Mouse (Mus musculus) ovary, postnatal 36 days (tissue): Measurements from ENCODE around the gene Rhno1.
"Not testable (repeated sequence)": the region's sequence is repeated elsewhere in the genome, so short reads cannot be mapped to it uniquely, and the experiment has no call there.

Experiments used
- DNase-seq: peaks from one replicate; pipeline ENCODE4 v3.0.0; 2022; ENCODE audit warnings: low spot score, mixed read lengths

Gene Rhno1

GRCm38 (mm10) chr6:128362381-128363006 is at the start of gene Rhno1, which contains the start of gene Foxm1:
Rhno1 (minus strand) TSS chr6:128362911.
Foxm1 (plus strand) TSS chr6:128362967.
- DNase-seq = peak; percentile 86

- peak; percentile 69 for DNase-seq
Observed at GRCm38 (mm10) chr6:128411115-128411514, 48.4 kb upstream of the Rhno1 start.

GRCm38 (mm10) chr6:128410305-128410704 is 47.6 kb upstream of the Rhno1 start:
- DNase-seq = no peak

- no peak for DNase-seq
Observed at GRCm38 (mm10) chr6:128408544-128409125, 45.9 kb upstream of the Rhno1 start.

- DNase-seq = no peak
Observed at GRCm38 (mm10) chr6:128404708-128405107, 42.0 kb upstream of the Rhno1 start.

- DNase-seq = peak; percentile 60
Observed at GRCm38 (mm10) chr6:128399421-128400185, 36.9 kb upstream of the Rhno1 start.

- DNase-seq = no peak
Observed at GRCm38 (mm10) chr6:128398996-128399395, 36.3 kb upstream of the Rhno1 start, which contains the start of gene Nrip2. Nrip2 (plus strand) TSS chr6:128399296.

- no peak for DNase-seq
Observed at GRCm38 (mm10) chr6:128397574-128398261, 35.0 kb upstream of the Rhno1 start.

GRCm38 (mm10) chr6:128390683-128391082 is 28.0 kb upstream of the Rhno1 start:
- DNase-seq = no peak

GRCm38 (mm10) chr6:128389185-128389584 is 26.5 kb upstream of the Rhno1 start:
- no peak for DNase-seq

- DNase-seq = no peak
Observed at GRCm38 (mm10) chr6:128385026-128385425, 22.3 kb upstream of the Rhno1 start.

- no peak for DNase-seq
Observed at GRCm38 (mm10) chr6:128383752-128384151, 21.0 kb upstream of the Rhno1 start.

- no peak for DNase-seq
Observed at GRCm38 (mm10) chr6:128381254-128381653, 18.5 kb upstream of the Rhno1 start.

- DNase-seq = not testable (repeated sequence)
Observed at GRCm38 (mm10) chr6:128380594-128381167, 18.0 kb upstream of the Rhno1 start.

- no peak for DNase-seq
Observed at GRCm38 (mm10) chr6:128379636-128380035, 16.9 kb upstream of the Rhno1 start.

GRCm38 (mm10) chr6:128376371-128377085 is 13.8 kb upstream of the Rhno1 start:
- no peak for DNase-seq

- DNase-seq = no peak
Observed at GRCm38 (mm10) chr6:128375192-128375591, 12.5 kb upstream of the Rhno1 start, which contains the start of the genes Tex52 and Gm44596. Tex52 (plus strand) TSS chr6:128375456. Gm44596 (plus strand) TSS chr6:128375503.

- no peak for DNase-seq
Observed at GRCm38 (mm10) chr6:128370040-128370439, 7.3 kb upstream of the Rhno1 start.

- DNase-seq = no peak
Observed at GRCm38 (mm10) chr6:128366466-128366865, 3.8 kb upstream of the Rhno1 start.

- no peak for DNase-seq
Observed at GRCm38 (mm10) chr6:128364721-128365120, 2.0 kb upstream of the Rhno1 start.
